ENCODE assay signal across 19 mouse cellular contexts in genomic region chr9:112189394-112189793, GRCm38 (mm10). TPM values are rescaled to one million over a fixed set of nuclear protein-coding genes. Genes with fewer than 3 reads are reported as not detected.
A peak's percentile ranks its signal among the peaks of the same experiment; 100 is the strongest.
DNase-seq lines count a peak whose midpoint lies in the region; ATAC-seq and TF ChIP-seq lines count a peak whose summit lies in the region.
"Had no signal": no experiment of that assay in that cellular context is flagged by ENCODE, and none has a peak within 500 bp of the region (broad histone marks: within the 10 kb centered on the region; RNA-seq: fewer than 3 reads in every experiment).

No protein-coding gene starts in this region.

- DNase-seq in cerebellum, adult 11 months: peak; percentile 39
- DNase-seq in forebrain, postnatal 0 days: peak; percentile 63
- no peak for DNase-seq in midbrain, embryonic 14.5 days
- DNase-seq in left cerebral cortex, postnatal 14 days (ENCODE audit: low spot score in 2 of 2): peak; percentile 63 to 81
- DNase-seq in spleen, postnatal 4 days (ENCODE audit: low spot score in 2 of 2): no peak
- DNase-seq: adrenal gland, postnatal 25 days; gastrocnemius, postnatal 10 days; heart, postnatal 14 days; kidney, adult 18-20 months; kidney, postnatal 14 days had no signal

- WGBS in forebrain, postnatal 0 days: 54% methylated on average over 10 of the region's 10 CpGs
- WGBS in forebrain, embryonic 12.5 days: 85% methylated on average over 10 of the region's 10 CpGs
- WGBS in midbrain, embryonic 16.5 days: 84% methylated on average over 10 of the region's 10 CpGs
- WGBS in midbrain, embryonic 14.5 days: 88% methylated on average over 10 of the region's 10 CpGs

- no peak overlapping the region for H3K4me2 ChIP-seq in forebrain, postnatal 0 days (ENCODE audit: low read depth)
- no peak overlapping the region for H3K4me2 ChIP-seq in forebrain, embryonic 12.5 days
- H3K4me2 ChIP-seq in midbrain, embryonic 16.5 days (ENCODE audit: low read length): no peak overlapping the region
- H3K4me2 ChIP-seq in midbrain, embryonic 14.5 days (ENCODE audit: low read length): no peak overlapping the region
- H3K4me2 ChIP-seq: liver, embryonic 11.5 days; lung, embryonic 15.5 days had no signal

- no peak for TF ChIP-seq CTCF in forebrain, postnatal 0 days (IDR thresholded peaks at IDR 0.05; ENCODE audit: low read depth)

- no peak for ATAC-seq in cerebellum, adult (ENCODE audit: insufficient number of reproducible peaks, low FRiP score, low TSS enrichment)
- peak; percentile 15; the same call in 1 of the 2 replicates for ATAC-seq in forebrain, postnatal 0 days
- no peak for ATAC-seq in forebrain, embryonic 12.5 days (ENCODE audit: low FRiP score)
- no peak for ATAC-seq in midbrain, embryonic 16.5 days
- no peak for ATAC-seq in midbrain, embryonic 14.5 days (ENCODE audit: low FRiP score, low TSS enrichment)
- ATAC-seq: hindbrain, embryonic 16.5 days had no signal

- no peaks in the 10 kb centered on the region for H3K27me3 ChIP-seq in forebrain, postnatal 0 days (ENCODE audit: insufficient read depth, low read length)
- peaks cover 22% of the 10 kb centered on the region for H3K27me3 ChIP-seq in forebrain, embryonic 12.5 days
- H3K27me3 ChIP-seq in midbrain, embryonic 16.5 days (ENCODE audit: control insufficient read depth, insufficient read depth, low read depth, low read length): no peaks in the 10 kb centered on the region
- no peaks in the 10 kb centered on the region for H3K27me3 ChIP-seq in midbrain, embryonic 14.5 days (ENCODE audit: control insufficient read depth, insufficient read depth, low read length)

- H3K36me3 ChIP-seq in forebrain, postnatal 0 days (ENCODE audit: insufficient read depth): peaks cover 18% of the 10 kb centered on the region
- H3K36me3 ChIP-seq in forebrain, embryonic 12.5 days (replicated peaks): no peaks in the 10 kb centered on the region
- H3K36me3 ChIP-seq in midbrain, embryonic 16.5 days (ENCODE audit: control insufficient read depth, insufficient read depth, low read length): no peaks in the 10 kb centered on the region
- no peaks in the 10 kb centered on the region for H3K36me3 ChIP-seq in midbrain, embryonic 14.5 days (ENCODE audit: control insufficient read depth, insufficient read depth, low read length)
- H3K36me3 ChIP-seq: embryonic facial prominence, embryonic 10.5 days; heart, embryonic 10.5 days; lung, embryonic 15.5 days had no signal

- intact Hi-C loops in left cerebral cortex, postnatal 14 days (cut with DNase I): no loop called here

- peak overlapping the region; percentile 80 for H3K27ac ChIP-seq in forebrain, postnatal 0 days (ENCODE audit: low read depth, low read length)
- no peak overlapping the region for H3K27ac ChIP-seq in forebrain, embryonic 12.5 days
- H3K27ac ChIP-seq in midbrain, embryonic 16.5 days (ENCODE audit: low read length): 0 out of 2 replicates have a peak overlapping the region, but pooled peaks have one; percentile 28
- no peak overlapping the region for H3K27ac ChIP-seq in midbrain, embryonic 14.5 days (replicated peaks; ENCODE audit: low read depth, low read length)
- H3K27ac ChIP-seq: embryonic facial prominence, embryonic 10.5 days; heart, embryonic 10.5 days; lung, embryonic 15.5 days had no signal

- H3K4me3 ChIP-seq in forebrain, postnatal 0 days (ENCODE audit: low read depth, low read length): no peak overlapping the region
- H3K4me3 ChIP-seq in forebrain, embryonic 12.5 days (replicated peaks): no peak overlapping the region
- H3K4me3 ChIP-seq in midbrain, embryonic 16.5 days (ENCODE audit: low read depth, low read length): no peak overlapping the region
- H3K4me3 ChIP-seq in midbrain, embryonic 14.5 days (replicated peaks; ENCODE audit: low read depth, low read length): no peak overlapping the region
- H3K4me3 ChIP-seq: embryonic facial prominence, embryonic 10.5 days; erythroblast, embryonic 14.5 days; heart, embryonic 10.5 days; lung, embryonic 15.5 days had no signal

- no peaks in the 10 kb centered on the region for H3K9me3 ChIP-seq in forebrain, postnatal 0 days (ENCODE audit: low read length)
- no peaks in the 10 kb centered on the region for H3K9me3 ChIP-seq in forebrain, embryonic 12.5 days
- H3K9me3 ChIP-seq in midbrain, embryonic 16.5 days (replicated peaks; ENCODE audit: control insufficient read depth, low read length, poor library complexity, severe bottlenecking): no peaks in the 10 kb centered on the region
- H3K9me3 ChIP-seq in midbrain, embryonic 14.5 days (ENCODE audit: control insufficient read depth, low read length): no peaks in the 10 kb centered on the region
- H3K9me3 ChIP-seq: embryonic facial prominence, embryonic 10.5 days; heart, embryonic 10.5 days; lung, embryonic 15.5 days had no signal

- H3K9ac ChIP-seq in forebrain, postnatal 0 days: no peak overlapping the region
- no peak overlapping the region for H3K9ac ChIP-seq in forebrain, embryonic 12.5 days
- no peak overlapping the region for H3K9ac ChIP-seq in midbrain, embryonic 16.5 days (ENCODE audit: low read depth, low read length)
- no peak overlapping the region for H3K9ac ChIP-seq in midbrain, embryonic 14.5 days (replicated peaks; ENCODE audit: low read length)
- H3K9ac ChIP-seq: lung, embryonic 15.5 days had no signal

- peaks cover 24% of the 10 kb centered on the region for H3K4me1 ChIP-seq in forebrain, postnatal 0 days (ENCODE audit: insufficient read depth)
- peaks cover 30% of the 10 kb centered on the region for H3K4me1 ChIP-seq in forebrain, embryonic 12.5 days
- H3K4me1 ChIP-seq in midbrain, embryonic 16.5 days (ENCODE audit: control insufficient read depth, insufficient read depth, low read length): peaks cover 26% of the 10 kb centered on the region
- peaks cover 32% of the 10 kb centered on the region for H3K4me1 ChIP-seq in midbrain, embryonic 14.5 days (ENCODE audit: control insufficient read depth, insufficient read depth, low read length)

RNA-seq across cellular contexts. Expression of gene Arpp21, which starts 46.3 kb away (rescaled TPM):
- total RNA-seq in forebrain, postnatal 0 days (2014; rRNA removed): 151 and 230 TPM in 2 replicates
- polyA plus RNA-seq in forebrain, postnatal 0 days (2015; fragmentation: Nextera tagmentation; extraction: Ambion mirVana): 118 and 122 TPM in 2 replicates
- polyA plus RNA-seq in forebrain, embryonic 12.5 days (2016; fragmentation: Nextera tagmentation; extraction: Ambion mirVana): 8.3 and 10.4 TPM in 2 replicates
- polyA plus RNA-seq in midbrain, embryonic 16.5 days (2015; fragmentation: Nextera tagmentation; extraction: Ambion mirVana): 56.9 and 60.3 TPM in 2 replicates
- polyA plus RNA-seq in midbrain, embryonic 14.5 days (2014; fragmentation: Nextera tagmentation; extraction: Ambion mirVana): 27.4 and 37.7 TPM in 2 replicates
- total RNA-seq in left cerebral cortex, postnatal 14 days (2021): 100 to 1,000 TPM; 770 to 823 TPM
- total RNA-seq: adrenal gland, postnatal 25 days had no signal

Comparison
In these comparisons a context has a peak if more than half of its experiments do, and no peak if none do; other contexts are left out.
1. H3K27ac ChIP-seq: peak in forebrain, postnatal 0 days (single experiment) and midbrain, embryonic 16.5 days (single experiment); none in forebrain, embryonic 12.5 days (single experiment) and midbrain, embryonic 14.5 days (single experiment).
2. DNase-seq: peak in cerebellum, adult 11 months (single experiment), forebrain, postnatal 0 days (single experiment) and left cerebral cortex, postnatal 14 days (2 of 2); none in midbrain, embryonic 14.5 days (single experiment) and spleen, postnatal 4 days (0 of 2).